Mouse (Mus musculus) kidney, adult 2 months (tissue): Measurements from ENCODE around the gene Wdr89.

Source experiments
- CTCF ChIP-seq: fragments of 200-500 bp; conservative IDR thresholded peaks from 2 replicates; pipeline ENCODE4 v1.5.1; 2011; ENCODE audit warnings: low read depth, mild to moderate bottlenecking, control low read depth, low read length, moderate library complexity, mixed read lengths; ENCODE audit not compliant: insufficient read depth, insufficient read length
- POLR2A ChIP-seq: fragments of 200-500 bp; IDR thresholded peaks from one replicate; pipeline ENCODE4 v1.6.1; 2011; ENCODE audit warnings: low read depth, low read length, control low read depth

- TF ChIP-seq CTCF (no peak), POLR2A (no peak)
These were observed 18.0 kb upstream of the Wdr89 start for GRCm38 (mm10) chr12:75687314-75687713.
